Mouse (Mus musculus): ENCODE measurements around the gene Zfp354b. TPM values are rescaled to one million over a fixed set of nuclear protein-coding genes. Genes with fewer than 3 reads are reported as not detected.

The Zfp354b gene
- total RNA-seq (2021), result 1 to 10 TPM; 1.3 to 1.7 TPM
- long read RNA-seq, experiment 1, result 0 reads
- long read RNA-seq, experiment 2, partial matches to known transcripts, result 0 of 3 reads
- long read RNA-seq, experiment 2, other reads (novel, unspliced or antisense), result 1 of 3 reads

DNA sequence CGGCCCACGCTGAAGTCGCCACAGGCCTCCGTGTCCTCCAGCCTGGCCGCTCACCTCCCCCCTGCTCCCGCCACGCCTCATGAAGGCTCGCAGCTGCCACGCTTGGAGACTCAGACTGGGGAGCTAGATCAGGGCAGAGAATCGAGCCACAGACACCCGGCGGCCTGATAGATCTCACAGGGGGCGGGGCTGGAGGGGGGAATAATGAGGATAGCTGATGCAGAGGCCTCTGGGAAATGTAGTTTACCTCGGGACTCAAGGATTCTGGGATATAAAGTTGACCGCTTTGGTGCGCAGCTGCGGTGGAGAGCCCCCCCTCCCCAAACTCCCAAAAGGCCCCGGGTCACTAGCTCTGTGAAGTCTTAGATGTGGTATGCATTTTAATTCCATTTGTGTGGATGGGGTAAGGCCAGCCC lies at the start of gene Zfp354b:
Gene Zfp354b, minus strand, starts transcription at position 183 of the 416 bp plus-strand sequence.
- DNase-seq, result peak; percentile 81

DNA sequence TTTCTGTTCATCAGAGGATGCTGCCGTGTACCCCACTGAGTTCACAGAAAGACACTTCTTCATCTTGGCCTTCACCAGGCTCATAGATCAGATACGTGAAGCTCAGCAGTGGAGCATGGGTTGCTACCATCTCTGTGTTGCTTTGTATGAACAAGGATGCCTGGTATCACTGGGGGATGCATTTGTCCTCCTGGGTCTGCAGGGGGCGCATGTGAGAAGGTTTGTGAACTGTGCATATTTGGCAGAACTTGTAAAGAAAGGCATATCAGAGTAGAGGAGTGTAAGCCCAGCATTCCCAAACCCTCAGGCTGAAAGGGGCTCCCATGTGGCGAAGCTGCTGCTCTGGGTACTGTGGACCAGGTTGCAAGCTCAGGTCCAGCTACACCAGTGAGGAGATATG lies 45.8 kb upstream of the Zfp354b start:
- DNase-seq, result no peak

DNA sequence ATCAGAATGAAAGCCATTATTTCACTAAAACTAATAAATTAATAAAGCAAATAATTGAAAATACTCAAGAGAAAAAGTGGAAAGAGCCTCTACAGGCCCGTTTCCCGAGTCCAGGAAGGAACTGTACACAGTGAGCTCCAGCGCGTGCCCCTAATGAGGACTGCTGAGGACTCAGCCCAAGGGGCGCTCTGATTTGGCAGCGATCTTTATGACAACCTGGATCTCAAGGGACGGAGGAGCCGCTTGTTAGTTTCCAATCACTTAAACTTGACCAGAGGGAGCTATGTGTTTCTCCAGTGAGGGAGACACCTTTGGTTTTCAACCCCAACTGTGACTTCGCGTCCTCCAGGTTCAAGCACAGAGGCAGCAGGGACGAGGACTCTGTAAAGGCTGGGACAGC lies 34.8 kb upstream of the Zfp354b start, which contains the start of gene Olfr1378:
Gene Olfr1378, plus strand, starts transcription at position 301 of the 400 bp plus-strand sequence.
- DNase-seq, result no peak

DNA sequence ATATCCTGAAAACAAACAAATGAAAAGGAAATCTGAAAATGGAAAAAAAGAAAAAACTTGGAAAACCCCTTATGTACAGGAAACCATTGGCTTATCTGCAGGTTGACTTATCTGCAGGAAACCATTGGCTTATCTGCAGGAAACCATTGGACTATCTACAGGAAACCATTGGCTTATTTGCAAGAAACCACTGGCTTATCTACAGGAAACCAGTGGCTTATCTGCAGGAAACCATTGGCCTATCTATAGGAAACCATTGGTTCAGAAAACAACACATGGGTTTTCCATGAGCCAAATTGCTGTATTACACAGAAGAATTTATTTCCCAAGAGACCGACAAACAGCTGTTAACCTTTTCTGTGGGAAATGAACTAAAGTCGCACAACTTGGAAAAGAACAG lies 33.5 kb upstream of the Zfp354b start:
- DNase-seq, result no peak

DNA sequence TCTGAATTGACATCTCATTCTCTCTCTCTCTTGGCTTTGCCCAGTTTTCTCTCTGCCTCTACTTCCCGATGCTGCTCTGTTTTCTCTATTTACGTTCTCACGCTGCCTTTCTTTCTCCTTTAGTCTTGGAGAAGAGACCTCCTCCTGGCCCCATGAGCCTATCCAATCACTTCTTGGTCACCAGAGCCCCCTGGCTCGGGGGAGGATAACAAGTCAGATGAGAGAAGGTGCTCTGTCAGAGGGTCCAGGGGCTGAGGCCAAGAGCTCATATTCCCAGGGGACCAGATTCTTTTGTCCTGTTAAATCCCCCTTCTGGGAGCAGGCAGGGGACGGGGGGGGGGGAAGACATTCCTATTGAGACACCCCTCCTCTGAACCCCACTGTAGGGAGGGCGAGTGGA lies 22.2 kb upstream of the Zfp354b start, which contains the start of gene Prop1:
Gene Prop1, minus strand, starts transcription at position 101 of the 400 bp plus-strand sequence.
- DNase-seq, result no peak

DNA sequence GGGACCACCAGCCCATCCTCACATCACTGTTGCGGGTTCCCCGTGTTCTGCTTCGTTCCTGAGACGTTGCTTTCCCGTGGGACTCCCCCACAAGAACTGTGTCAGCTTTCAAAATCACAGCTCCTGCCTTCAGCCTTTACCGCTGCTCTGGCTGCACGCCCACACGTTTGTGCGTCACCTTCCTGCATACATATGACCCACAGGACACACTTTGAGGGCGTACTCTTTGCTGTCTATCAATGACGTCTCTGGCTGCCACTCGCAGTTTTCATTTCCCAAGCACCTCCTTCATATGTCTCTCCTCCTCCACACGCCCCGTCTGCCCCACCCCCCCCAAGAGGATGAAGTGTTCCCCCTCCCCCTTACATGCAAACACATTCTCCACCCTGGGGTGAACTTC lies 20.9 kb upstream of the Zfp354b start:
- DNase-seq, result no peak

DNA sequence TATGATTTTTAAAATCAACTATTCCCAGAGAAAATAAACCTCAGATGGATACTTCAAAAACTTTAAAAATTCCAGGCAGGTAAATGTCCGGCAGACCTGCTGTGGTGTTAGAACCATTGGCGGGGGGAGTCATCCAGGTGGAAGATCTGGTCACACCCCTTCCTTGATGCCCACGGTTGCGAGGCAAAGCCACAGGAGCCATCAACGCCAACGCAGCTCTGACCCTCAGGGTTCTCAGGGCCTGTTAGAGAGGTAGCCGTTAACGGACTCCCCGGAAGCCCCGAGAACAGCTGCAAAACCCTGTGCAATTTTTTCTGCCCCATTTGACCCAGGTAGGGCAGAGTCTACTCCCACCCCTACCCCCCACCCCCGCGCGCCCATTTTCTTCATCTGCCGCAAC lies 12.1 kb upstream of the Zfp354b start, which contains the start of gene 4933414I15Rik:
Gene 4933414I15Rik, minus strand, starts transcription at position 260 of the 400 bp plus-strand sequence.
- no peak for DNase-seq

DNA sequence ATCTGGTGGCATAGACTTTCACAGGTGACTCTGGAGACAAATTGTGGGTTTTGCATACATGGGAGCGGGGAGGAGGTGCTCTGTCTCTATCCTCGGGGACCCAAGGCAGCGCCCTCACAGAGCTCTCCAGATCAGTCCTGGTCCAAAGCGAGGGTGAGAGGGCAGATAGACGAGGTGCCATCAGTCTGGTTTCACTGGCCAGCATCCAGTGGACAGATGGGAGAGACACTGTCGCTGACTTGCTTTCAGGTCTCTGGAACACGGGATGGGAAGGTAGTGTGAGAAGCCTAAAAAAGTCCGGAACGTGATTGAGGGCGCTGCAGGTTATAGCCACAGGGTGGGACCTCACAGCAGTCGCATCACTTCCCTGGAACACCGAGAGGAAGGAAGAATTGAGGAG lies 11.0 kb upstream of the Zfp354b start:
- DNase-seq, result no peak

DNA sequence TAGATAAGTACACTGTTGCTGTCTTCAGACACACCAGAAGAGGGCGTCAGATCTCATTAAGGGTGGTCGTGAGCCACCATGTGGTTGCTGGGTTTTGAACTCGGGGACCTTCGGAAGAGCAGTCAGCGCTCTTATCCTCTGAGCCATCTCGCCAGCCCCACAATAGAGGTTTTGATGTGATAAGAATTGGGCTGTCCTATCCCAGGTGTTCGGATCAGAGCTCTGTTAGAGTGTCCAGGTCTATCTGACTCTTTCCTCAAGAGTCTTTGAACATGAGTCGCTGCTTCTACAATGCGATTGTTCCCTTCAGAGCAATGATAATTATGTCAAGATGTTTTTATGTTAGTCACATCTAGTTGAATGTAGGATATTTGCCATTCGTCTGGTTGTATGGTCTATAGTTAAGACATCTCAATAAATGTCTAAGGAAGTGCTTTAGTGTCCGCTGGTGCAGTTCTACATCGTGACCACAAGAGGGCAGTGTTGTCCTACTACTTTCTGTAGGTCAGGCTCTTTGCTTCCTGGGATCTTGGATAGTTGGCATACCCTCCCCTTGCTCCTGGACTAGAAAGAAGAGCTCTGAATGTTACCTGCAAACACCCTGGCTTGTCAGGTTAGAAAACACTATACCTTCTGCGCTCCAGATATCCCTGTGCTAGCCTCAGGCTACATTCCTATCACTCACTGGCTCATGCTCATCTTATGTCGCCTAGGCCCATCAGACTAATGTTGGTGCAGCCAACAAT lies 8.4 kb upstream of the Zfp354b start:
- DNase-seq, result no peak

DNA sequence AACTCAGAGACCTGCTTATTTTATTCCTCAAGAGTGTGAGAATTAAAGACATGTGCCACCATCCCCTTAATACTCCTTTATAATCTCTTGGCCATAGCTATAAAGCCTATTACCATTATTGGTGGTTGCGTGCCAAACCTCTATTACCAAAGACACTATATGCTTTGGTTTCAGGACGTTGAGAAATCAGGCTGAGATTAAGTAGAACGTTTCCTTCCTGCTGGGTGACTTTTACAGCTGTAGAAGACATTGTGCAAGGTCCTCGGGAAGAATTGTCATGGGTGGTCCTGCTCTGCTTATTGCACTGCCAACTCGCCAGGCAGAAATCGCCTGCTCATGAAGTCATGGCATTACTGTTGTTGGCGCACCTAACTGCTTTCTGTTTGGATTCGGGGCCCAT lies 7.0 kb upstream of the Zfp354b start:
- DNase-seq, result no peak

DNA sequence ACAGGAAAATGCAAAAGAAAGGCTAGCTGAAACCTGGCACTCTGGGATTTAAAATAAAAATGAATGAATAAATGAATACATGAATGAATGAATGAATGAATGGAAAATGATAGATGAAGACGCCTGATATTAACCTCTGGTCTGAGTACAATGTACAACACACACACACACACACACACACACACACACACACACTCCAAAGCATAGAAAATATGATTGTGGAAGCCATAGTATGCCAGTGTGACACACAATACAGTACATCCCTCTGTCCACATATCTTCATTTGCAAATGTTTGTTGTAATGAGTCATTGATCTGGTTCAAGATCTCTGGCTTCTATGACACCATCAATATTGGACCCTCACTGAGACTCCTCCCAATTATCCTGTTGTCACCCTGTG lies 607 bp upstream of the Zfp354b start:
- no peak for DNase-seq

DNA sequence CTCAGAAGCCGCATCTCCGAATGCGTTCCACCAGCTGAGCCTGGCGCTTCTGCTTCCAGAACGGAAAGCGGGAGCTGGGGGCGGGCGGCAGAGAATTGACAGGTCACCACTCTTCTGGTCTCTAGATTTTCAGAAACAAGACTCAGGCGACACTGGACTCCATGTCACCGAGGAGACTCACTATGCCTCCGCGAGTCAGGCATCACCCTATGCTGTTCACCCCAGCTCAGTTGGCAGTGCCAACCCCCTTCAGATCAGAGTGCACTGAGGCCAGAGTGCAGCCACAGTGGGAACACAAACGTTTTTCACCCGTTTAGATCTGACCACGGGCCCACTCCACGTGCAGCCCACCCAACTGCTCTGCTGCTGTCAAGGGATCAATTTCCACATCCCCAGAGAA lies 412 bp downstream of the Zfp354b start:
- DNase-seq, result no peak

DNA sequence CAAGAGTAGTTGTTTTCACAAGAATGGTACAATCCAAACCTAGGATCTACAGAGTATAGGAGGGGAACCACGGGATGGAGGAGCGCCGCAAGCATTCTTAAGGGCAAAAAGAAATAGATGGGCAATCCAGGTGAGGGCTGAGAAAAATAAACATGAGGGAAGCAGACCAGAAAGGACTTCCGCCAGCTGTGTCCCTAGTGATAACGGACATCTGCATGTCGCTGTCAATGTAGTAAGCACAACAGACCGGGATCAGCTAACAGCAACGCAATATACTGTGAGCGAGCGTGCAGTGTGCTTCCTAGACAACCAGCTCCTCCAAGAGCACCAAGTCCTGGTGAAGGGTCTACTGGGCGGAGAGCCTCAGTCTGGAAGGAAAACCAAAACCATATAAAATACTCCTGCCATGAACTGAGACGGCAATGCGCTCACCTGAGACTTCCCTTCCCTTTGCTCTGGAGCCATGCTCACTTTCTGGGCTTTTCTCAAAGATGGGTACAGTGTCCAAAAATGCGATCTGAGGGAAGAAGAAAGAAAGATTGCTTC lies 891 bp downstream of the Zfp354b start:
- no peak for DNase-seq

DNA sequence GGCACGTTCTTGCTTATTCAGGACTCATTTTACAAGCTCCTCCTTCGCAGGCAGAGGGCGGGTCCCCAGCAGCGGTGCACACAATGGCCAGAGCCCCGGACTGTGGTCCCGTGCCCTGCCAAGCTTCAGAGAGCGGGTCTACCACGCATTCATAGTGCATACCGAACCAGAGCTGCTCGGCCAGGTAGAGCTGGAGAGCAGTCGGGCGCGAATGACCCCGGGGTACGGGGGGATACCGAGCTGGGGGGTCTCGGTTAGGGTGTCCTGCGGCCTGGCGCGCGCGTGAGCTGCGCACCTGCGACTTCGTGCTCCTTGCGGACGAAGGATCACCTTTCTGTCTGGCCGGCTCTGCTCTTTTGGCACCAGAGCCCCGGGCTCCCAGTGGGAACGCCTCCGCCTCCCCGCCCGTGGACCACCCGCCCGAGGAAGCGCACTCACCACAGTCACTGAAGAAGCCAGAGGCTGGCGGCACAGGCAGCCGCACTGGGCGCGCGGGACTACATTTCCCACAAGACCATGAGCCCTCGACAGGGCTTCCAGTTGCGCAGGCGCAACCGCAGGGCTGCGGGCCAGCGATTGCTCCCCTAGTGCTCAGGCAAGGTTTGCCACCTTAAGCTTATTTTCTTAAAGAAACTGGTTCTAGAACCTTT lies 15.6 kb downstream of the Zfp354b start, which contains the start of gene Zfp2:
Gene Zfp2, minus strand, starts transcription at position 495 of the 650 bp plus-strand sequence.
- peak; percentile 89 for DNase-seq

DNA sequence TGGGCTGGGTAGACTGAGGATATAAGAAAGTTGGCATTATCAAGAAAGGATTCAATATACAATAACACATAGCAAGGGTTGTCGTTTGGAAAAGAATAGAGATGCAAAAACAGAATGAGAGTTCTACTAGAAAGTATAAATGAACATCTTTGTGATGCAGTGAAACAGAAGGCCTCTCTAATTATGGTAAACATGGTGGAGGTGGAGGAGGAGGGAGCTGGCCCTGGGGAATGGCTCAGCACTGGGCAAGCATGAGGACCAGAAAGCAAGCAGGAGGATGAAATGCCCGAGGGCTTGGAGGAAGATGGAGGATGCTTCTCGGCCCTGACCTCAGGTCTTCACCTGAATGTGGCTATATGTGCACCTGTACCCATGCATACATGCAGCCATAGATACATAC lies 17.0 kb downstream of the Zfp354b start:
- no peak for DNase-seq

DNA sequence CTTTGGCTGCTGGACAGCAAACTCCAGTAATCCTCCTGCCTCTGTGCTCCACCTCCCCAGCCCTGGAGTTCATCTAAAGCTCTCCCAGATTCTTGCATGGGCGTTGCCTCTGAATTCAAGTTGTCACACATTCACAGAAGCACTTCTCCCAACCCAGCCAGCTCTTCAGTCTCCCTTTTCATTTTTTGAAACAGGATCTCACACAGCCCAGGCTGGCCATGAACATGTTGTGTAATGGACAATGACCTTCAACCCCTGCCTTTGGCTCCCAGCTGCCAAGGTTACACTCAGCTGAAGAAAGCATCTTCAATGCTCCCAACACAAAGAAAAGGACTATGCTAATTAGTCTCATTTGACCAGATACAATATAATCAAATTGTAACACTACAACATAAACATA lies 18.1 kb downstream of the Zfp354b start:
- no peak for DNase-seq

DNA sequence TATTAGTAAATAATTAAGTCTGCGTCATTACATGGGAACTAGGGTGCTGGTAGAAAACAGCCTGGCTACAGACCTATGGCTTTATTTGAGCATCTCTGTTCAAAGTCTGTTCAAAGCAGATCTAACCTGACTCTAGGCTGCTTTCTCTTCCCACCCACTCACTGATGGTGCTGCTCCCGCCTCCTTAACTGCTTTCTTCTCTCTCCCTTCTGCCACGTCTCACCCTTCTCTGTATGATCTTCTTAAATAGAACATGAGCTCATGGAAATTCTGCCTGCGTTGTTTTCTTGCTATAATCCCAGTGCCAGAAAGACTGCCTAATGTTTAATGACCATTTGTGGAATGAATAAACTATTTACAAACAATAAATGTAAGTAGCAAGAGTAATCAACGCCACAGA lies 23.3 kb downstream of the Zfp354b start:
- DNase-seq, result no peak

DNA sequence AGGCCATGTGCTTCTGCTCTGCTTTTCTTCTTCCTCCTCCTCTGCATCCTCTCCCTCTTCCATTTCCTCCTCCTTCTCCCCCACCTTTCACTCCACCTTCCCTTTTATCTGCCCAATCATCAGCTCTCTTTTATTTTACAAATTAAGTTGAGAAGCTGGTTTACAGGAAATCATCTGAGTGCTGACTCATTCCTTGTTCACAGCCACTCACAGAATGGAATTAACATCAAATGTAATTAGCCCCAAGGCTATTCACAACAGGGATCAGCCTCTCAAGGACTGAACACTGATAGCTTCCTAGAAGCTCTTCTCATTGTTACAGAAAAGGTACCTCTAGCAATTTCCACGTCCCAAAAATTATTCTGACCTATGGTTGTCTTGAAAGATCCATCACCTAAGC lies 34.1 kb downstream of the Zfp354b start:
- DNase-seq, result no peak

DNA sequence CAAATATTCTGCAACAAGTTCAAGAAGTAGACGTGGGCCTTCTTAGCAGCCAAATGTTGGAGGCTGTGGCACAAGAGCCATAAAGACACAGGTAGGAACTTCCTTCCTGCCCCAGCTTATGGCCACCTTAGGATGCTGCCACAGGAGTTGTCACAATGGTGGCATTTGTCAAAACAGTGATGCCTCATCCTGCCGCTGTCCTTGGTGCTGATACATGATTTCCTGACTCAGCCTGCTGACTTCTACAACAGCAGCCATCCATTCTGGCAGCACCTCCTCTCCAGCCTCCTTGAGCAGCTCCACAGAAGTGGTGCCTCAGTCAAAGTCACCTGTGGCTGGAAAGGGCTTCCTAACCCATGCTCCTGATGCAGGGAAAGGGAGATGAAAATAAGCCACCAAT lies 39.0 kb downstream of the Zfp354b start:
- no peak for DNase-seq

DNA sequence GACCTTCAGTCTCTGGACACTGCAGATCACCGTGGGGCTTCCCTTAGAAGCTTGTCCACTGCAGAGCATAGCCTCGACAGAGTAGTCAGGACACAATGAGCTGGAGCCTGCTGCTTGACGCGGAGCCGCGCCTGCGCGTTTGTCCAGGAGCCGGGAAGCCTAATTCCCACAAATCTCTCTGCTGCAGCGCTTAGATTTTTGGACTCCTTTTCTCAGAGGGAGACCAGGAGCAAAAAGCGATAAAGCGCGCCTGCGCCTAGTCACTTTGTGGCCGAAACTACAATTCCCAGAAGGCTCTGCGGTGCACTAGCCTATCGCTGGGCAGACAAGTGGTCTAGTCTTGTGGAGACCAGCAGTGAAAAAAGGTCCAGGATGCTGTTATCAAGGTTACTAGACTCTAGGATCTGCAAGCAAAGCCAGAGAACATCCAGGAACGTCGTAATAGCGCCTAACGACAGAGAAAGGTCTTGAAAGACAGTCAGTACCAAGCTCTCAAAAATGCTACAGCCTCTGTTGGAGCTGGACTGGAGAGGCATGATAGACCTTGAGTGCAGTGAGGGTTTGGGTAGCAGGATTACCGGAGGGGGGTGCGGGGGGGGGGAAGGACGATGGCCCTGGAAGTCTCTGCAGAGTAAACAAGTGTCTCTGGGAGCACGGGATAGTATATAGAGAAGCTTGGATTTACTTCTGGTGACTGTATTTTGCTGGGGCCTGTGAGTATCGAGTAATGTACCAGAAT lies 43.9 kb downstream of the Zfp354b start, which contains the start of gene Zfp454:
Gene Zfp454, minus strand, starts transcription at position 262 of the 739 bp plus-strand sequence.
- peak; percentile 84 for DNase-seq

DNA sequence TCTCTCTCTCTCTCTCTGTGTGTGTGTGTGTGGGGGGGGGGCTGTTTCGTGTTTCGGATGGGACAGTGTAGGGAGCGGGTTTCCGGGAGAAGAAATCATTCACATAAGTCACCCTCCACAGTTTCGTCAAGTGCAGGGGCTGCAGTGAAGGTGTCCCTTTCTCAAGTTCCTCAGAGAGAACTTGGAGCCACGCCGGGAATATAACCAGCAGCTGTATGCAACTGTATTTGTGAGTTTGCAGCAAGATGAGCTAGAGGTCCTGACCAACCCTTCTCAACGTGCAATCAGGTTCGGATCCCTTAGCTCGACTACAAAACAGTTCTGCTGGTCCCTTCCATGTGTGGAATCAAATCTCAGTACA lies 44.5 kb downstream of the Zfp354b start:
- no peak for DNase-seq

DNA sequence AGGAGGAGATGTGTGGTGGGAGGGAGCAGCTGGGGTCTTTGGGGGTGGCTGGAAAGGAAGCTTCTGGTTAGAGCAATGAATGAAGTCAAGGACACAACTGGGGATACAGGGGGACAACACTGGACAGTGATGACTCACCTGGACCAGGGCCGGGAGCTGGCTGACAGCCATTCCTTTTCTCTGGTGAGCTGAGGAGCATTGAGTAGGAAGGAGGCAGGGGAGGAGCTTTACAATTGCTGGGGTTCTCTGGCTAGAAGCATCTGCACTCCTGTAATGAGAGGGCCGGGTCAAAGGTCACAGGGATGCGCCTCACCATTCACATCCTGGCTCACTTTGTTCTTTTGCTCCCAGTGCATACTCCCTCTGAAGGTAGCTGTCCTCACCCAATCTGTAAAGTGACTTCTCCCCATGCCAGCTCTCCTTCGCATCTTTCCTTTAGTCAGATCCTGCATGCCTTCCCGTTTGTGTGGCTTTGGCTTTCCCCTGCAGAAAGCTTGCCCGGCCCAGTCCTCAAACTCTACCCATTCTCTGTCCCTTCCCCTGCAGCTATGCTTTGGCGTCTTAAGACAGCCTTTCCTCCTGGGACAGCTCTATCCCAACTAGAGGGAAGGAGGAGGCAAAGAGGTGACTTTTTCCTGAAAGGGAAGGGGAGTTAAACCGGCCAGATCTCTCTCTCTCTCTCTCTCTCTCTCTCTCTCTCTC lies 45.1 kb downstream of the Zfp354b start:
- no peak for DNase-seq
